Mouse (Mus musculus) urinary bladder, postnatal 10 days (tissue): ENCODE results near the gene Mageb5.
"Not testable (repeated sequence)": the region's sequence is repeated elsewhere in the genome, so short reads cannot be mapped to it uniquely, and the experiment has no call there.

ENCODE experiments used
- DNase-seq: peaks from one replicate; pipeline ENCODE4 v3.0.0; 2022; ENCODE audit warnings: low spot score

Mageb5 gene

GRCm38 (mm10) chrX:91782918-91783317 is at the start of gene Mageb5:
TSS of gene Mageb5 (minus strand) at chrX:91783018.
- not testable (repeated sequence) for DNase-seq

GRCm38 (mm10) chrX:91759591-91760226 is 23.1 kb downstream of the Mageb5 start:
- not testable (repeated sequence) for DNase-seq
